Mouse (Mus musculus): Measurements from ENCODE around the gene Gpatch3. TPM values are rescaled to one million over a fixed set of nuclear protein-coding genes. Genes with fewer than 3 reads are reported as not detected.

Gene Gpatch3
- total RNA-seq (2021), result 1 to 10 TPM; 3.4 to 5.0 TPM
- polyA plus RNA-seq (2012; rRNA removed), result 1.9 and 2.1 TPM in 2 replicates
- long read RNA-seq, partial matches to known transcripts, result 0 of 1 reads
- long read RNA-seq, other reads (novel, unspliced or antisense), result 0 of 1 reads

GRCm38 (mm10) chr4:133574070-133574842, at the start of gene Gpatch3:
Gene Gpatch3 (plus strand): TSS chr4:133574745.
- no peaks in the 10 kb centered on the region for H3K27me3 ChIP-seq (ENCODE audit: control insufficient read depth, insufficient read depth, low read length)
- 4% methylated on average over 44 of the region's 44 CpGs for WGBS
- TF ChIP-seq CTCF (IDR thresholded peaks at IDR 0.05) (peak; percentile 33; the same call in 1 of the 2 replicates), POLR2A (IDR thresholded peaks at IDR 0.05; ENCODE audit: insufficient read depth, low read depth, low read length) (peak; percentile 88), EP300 (IDR thresholded peaks at IDR 0.05; ENCODE audit: insufficient read depth, low read depth, low read length) (peak; percentile 83)
- H3K36me3 ChIP-seq (ENCODE audit: control insufficient read depth, insufficient read depth, low read length), result no peaks in the 10 kb centered on the region
- H3K79me2 ChIP-seq (replicated peaks; ENCODE audit: control insufficient read depth, insufficient read depth, low read length), result no peaks in the 10 kb centered on the region
- peak within 1 kb of the TSS; percentile 69 for H3K27ac ChIP-seq
- H3K4me1 ChIP-seq (ENCODE audit: control insufficient read depth, insufficient read depth, low read length), result peaks cover 3% of the 10 kb centered on the region
- DNase-seq, result peak; percentile 92 to 93
- H3K9ac ChIP-seq (ENCODE audit: low read depth, low read length), result peak within 1 kb of the TSS; percentile 82
- peak within 1 kb of the TSS; percentile 62 for H3K4me3 ChIP-seq
- intact Hi-C loops (cut with DNase I), result no loop called here

GRCm38 (mm10) chr4:133527788-133528187, 46.8 kb upstream of the Gpatch3 start:
- TF ChIP-seq EP300 (IDR thresholded peaks at IDR 0.05; ENCODE audit: insufficient read depth, low read depth, low read length) (no peak), CTCF (IDR thresholded peaks at IDR 0.05) (no peak), POLR2A (IDR thresholded peaks at IDR 0.05; ENCODE audit: insufficient read depth, low read depth, low read length) (no peak)
- intact Hi-C loops (cut with DNase I), result no loop called here
- H3K9ac ChIP-seq (ENCODE audit: low read depth, low read length), result no peak overlapping the region

GRCm38 (mm10) chr4:133532777-133533176, 41.8 kb upstream of the Gpatch3 start:
- no peaks in the 10 kb centered on the region for H3K4me1 ChIP-seq (ENCODE audit: control insufficient read depth, insufficient read depth, low read length)
- no peaks in the 10 kb centered on the region for H3K27me3 ChIP-seq (ENCODE audit: control insufficient read depth, insufficient read depth, low read length)
- intact Hi-C loops (cut with DNase I), result no loop called here
- WGBS, result 84% methylated on average over 3 of the region's 3 CpGs
- no peak overlapping the region for H3K4me3 ChIP-seq
- H3K27ac ChIP-seq, result no peak overlapping the region
- no peaks in the 10 kb centered on the region for H3K36me3 ChIP-seq (ENCODE audit: control insufficient read depth, insufficient read depth, low read length)
- no peaks in the 10 kb centered on the region for H3K79me2 ChIP-seq (replicated peaks; ENCODE audit: control insufficient read depth, insufficient read depth, low read length)
- DNase-seq, result no peak
- H3K9ac ChIP-seq (ENCODE audit: low read depth, low read length), result no peak overlapping the region
- TF ChIP-seq EP300 (IDR thresholded peaks at IDR 0.05; ENCODE audit: insufficient read depth, low read depth, low read length) (no peak), CTCF (IDR thresholded peaks at IDR 0.05) (no peak), POLR2A (IDR thresholded peaks at IDR 0.05; ENCODE audit: insufficient read depth, low read depth, low read length) (no peak)

More at GRCm38 (mm10) chr4:133527788-133528187, 46.8 kb upstream of the Gpatch3 start:
- Histone ChIP-seq H3K27ac (no peak overlapping the region), H3K4me3 (no peak overlapping the region), H3K79me2 (replicated peaks; ENCODE audit: control insufficient read depth, insufficient read depth, low read length) (no peaks in the 10 kb centered on the region), H3K27me3 (ENCODE audit: control insufficient read depth, insufficient read depth, low read length) (no peaks in the 10 kb centered on the region), H3K4me1 (ENCODE audit: control insufficient read depth, insufficient read depth, low read length) (no peaks in the 10 kb centered on the region), H3K36me3 (ENCODE audit: control insufficient read depth, insufficient read depth, low read length) (no peaks in the 10 kb centered on the region)
- WGBS, result 69% methylated on average over 16 of the region's 16 CpGs
- no peak for DNase-seq

- Histone ChIP-seq H3K79me2 (replicated peaks; ENCODE audit: control insufficient read depth, insufficient read depth, low read length) (no peaks in the 10 kb centered on the region; the same call in 1 of the 2 replicates), H3K27me3 (ENCODE audit: control insufficient read depth, insufficient read depth, low read length) (no peaks in the 10 kb centered on the region), H3K27ac (no peak overlapping the region), H3K9ac (ENCODE audit: low read depth, low read length) (no peak overlapping the region), H3K4me1 (ENCODE audit: control insufficient read depth, insufficient read depth, low read length) (no peaks in the 10 kb centered on the region), H3K36me3 (ENCODE audit: control insufficient read depth, insufficient read depth, low read length) (no peaks in the 10 kb centered on the region), H3K4me3 (no peak overlapping the region)
- WGBS, result 71% methylated on average over 3 of the region's 3 CpGs
- no peak for DNase-seq
- TF ChIP-seq CTCF (IDR thresholded peaks at IDR 0.05), result no peak
- no peak for TF ChIP-seq EP300 (IDR thresholded peaks at IDR 0.05; ENCODE audit: insufficient read depth, low read depth, low read length)
- no peak for TF ChIP-seq POLR2A (IDR thresholded peaks at IDR 0.05; ENCODE audit: insufficient read depth, low read depth, low read length)
- intact Hi-C loops (cut with DNase I), result no loop called here
Measured at GRCm38 (mm10) chr4:133536081-133536480, 38.5 kb upstream of the Gpatch3 start.

GRCm38 (mm10) chr4:133536652-133537051, 37.9 kb upstream of the Gpatch3 start:
- 85% methylated on average over 5 of the region's 5 CpGs for WGBS
- Histone ChIP-seq H3K9ac (ENCODE audit: low read depth, low read length) (no peak overlapping the region), H3K36me3 (ENCODE audit: control insufficient read depth, insufficient read depth, low read length) (no peaks in the 10 kb centered on the region), H3K4me1 (ENCODE audit: control insufficient read depth, insufficient read depth, low read length) (no peaks in the 10 kb centered on the region), H3K4me3 (no peak overlapping the region), H3K27me3 (ENCODE audit: control insufficient read depth, insufficient read depth, low read length) (no peaks in the 10 kb centered on the region), H3K79me2 (replicated peaks; ENCODE audit: control insufficient read depth, insufficient read depth, low read length) (no peaks in the 10 kb centered on the region; the same call in 1 of the 2 replicates), H3K27ac (no peak overlapping the region)
- no peak for TF ChIP-seq EP300 (IDR thresholded peaks at IDR 0.05; ENCODE audit: insufficient read depth, low read depth, low read length)
- TF ChIP-seq POLR2A (IDR thresholded peaks at IDR 0.05; ENCODE audit: insufficient read depth, low read depth, low read length), result no peak
- no peak for TF ChIP-seq CTCF (IDR thresholded peaks at IDR 0.05)
- intact Hi-C loops (cut with DNase I), result no loop called here
- no peak for DNase-seq

Measured in heart, adult 2 months (tissue).